Mouse (Mus musculus) kidney, embryonic 15.5 days (tissue): ENCODE data around the gene Cnksr1. TPM values are rescaled to one million over a fixed set of nuclear protein-coding genes. Genes with fewer than 3 reads are reported as not detected.
A peak's percentile ranks its signal among the peaks of the same experiment; 100 is the strongest.

Source experiments
- ATAC-seq: fragments of 200-750 bp; cut with Nextera tagmentation; replicated peaks from 2 replicates; pipeline ENCODE4 v1.8.0; 2017; ENCODE audit warnings: moderate TSS enrichment; ENCODE audit not compliant: low FRiP score
- H3K27ac ChIP-seq: fragments of 300-500 bp; sonication (generic); 2 replicates; pipeline ENCODE4 v1.5.1; 2015; ENCODE audit warnings: mild to moderate bottlenecking, inconsistent platforms
- H3K27me3 ChIP-seq: fragments of 300-500 bp; sonication (generic); 2 replicates; pipeline ENCODE4 v1.6.1; 2015; ENCODE audit warnings: inconsistent platforms
- H3K36me3 ChIP-seq: fragments of 300-500 bp; sonication (generic); 2 replicates; pipeline ENCODE4 v1.6.1; 2015; ENCODE audit warnings: inconsistent platforms
- H3K4me1 ChIP-seq: fragments of 300-500 bp; sonication (generic); 2 replicates; pipeline ENCODE4 v1.6.1; 2015; ENCODE audit warnings: inconsistent platforms
- H3K4me2 ChIP-seq: fragments of 300-500 bp; sonication (generic); 2 replicates; pipeline ENCODE4 v1.6.1; 2015; ENCODE audit warnings: moderate library complexity, mild to moderate bottlenecking, inconsistent platforms
- H3K4me3 ChIP-seq: fragments of 300-500 bp; sonication (generic); replicated peaks from 2 replicates; pipeline ENCODE4 v1.5.1; 2015; ENCODE audit warnings: mild to moderate bottlenecking, inconsistent platforms
- H3K9ac ChIP-seq: fragments of 300-500 bp; sonication (generic); 2 replicates; pipeline ENCODE4 v1.6.1; 2015; ENCODE audit warnings: mild to moderate bottlenecking, inconsistent platforms
- H3K9me3 ChIP-seq: fragments of 300-500 bp; sonication (generic); replicated peaks from 2 replicates; pipeline ENCODE4 v1.6.1; 2016; ENCODE audit warnings: inconsistent platforms
- WGBS: fragments of 180-500 bp; shearing (Covaris S2); methylation state at CpG from one replicate; pipeline ENCODE4 v1.1.7; 2015; ENCODE audit warnings: mixed read lengths; 5-methylcytosine and 5-hydroxymethylcytosine counted together
- polyA plus RNA-seq: library from polyadenylated mRNA; unstranded; fragments of >200 nt; fragmentation: Nextera tagmentation; extraction: Ambion mirVana; gene quantifications from 2 replicates; pipeline ENCODE4 v1.2.1, GENCODE M21; 2015

Gene Cnksr1
- polyA plus RNA-seq, 1 experiment from 2014 or later = 8.3 TPM

DNA sequence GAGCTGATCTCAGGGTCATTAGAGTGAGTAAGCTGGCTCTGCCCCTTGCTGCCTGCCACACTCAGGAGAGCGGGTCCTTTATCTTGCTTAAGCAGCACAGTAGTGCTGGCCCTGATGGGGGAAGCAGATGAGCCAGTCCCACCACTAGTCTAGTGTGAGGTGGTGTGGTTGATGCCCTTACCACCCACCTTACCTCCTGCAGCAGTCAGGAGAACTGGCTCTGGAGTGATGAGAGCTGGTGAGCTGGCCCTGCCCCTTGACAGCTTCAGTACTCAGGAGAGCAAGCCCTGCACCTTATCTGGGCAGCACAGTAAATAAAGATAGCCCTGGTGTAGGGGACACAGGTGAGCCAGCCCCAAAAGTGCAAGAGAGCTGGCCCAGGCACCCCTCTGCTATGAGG, 57.1 kb downstream of the Cnksr1 start:
- 92% methylated on average over 1 of the region's 1 CpGs for WGBS
- Histone ChIP-seq H3K27ac (no peak overlapping the region), H3K4me1 (peaks cover 9% of the 10 kb centered on the region), H3K4me3 (no peak overlapping the region), H3K9ac (no peak overlapping the region), H3K4me2 (no peak overlapping the region), H3K9me3 (no peaks in the 10 kb centered on the region), H3K27me3 (no peaks in the 10 kb centered on the region), H3K36me3 (no peaks in the 10 kb centered on the region)
- peak; percentile 54; the same call in 1 of the 2 replicates for ATAC-seq

Other genes with a start within 250 kb of the Cnksr1 start
- gene Dhdds, start 237.5 kb downstream of the Cnksr1 start, polyA plus RNA-seq = 47.4 and 48.4 TPM in 2 replicates
- gene Lin28a, start 219.6 kb downstream of the Cnksr1 start, polyA plus RNA-seq = 0.17 and 0.18 TPM in 2 replicates
- gene Zfp683, start 184.6 kb downstream of the Cnksr1 start, polyA plus RNA-seq = not detected in 2 replicates
- gene Crybg2, start 177.6 kb downstream of the Cnksr1 start, polyA plus RNA-seq = 3.9 and 4.4 TPM in 2 replicates
- 12.0 and 12.2 TPM in 2 replicates for gene Cd52, start 143.3 kb downstream of the Cnksr1 start, polyA plus RNA-seq
- 10.5 and 11.1 TPM in 2 replicates for gene Ubxn11, start 135.8 kb downstream of the Cnksr1 start, polyA plus RNA-seq
- 395 and 412 TPM in 2 replicates for gene Sh3bgrl3, start 109.6 kb downstream of the Cnksr1 start, polyA plus RNA-seq
- gene Cep85, start 51.3 kb downstream of the Cnksr1 start, polyA plus RNA-seq = 106 and 125 TPM in 2 replicates
- 0.24 and 0.30 TPM in 2 replicates for gene Gm7534, start 35.4 kb downstream of the Cnksr1 start, polyA plus RNA-seq
- gene Catsper4, start 11.0 kb downstream of the Cnksr1 start, polyA plus RNA-seq = 0.30 and 0.55 TPM in 2 replicates
- gene E130218I03Rik, start 5.3 kb upstream of the Cnksr1 start, polyA plus RNA-seq = 0.26 and 0.68 TPM in 2 replicates
- gene Zfp593, start 7.2 kb upstream of the Cnksr1 start, polyA plus RNA-seq = 15.6 and 15.8 TPM in 2 replicates
- not detected in 2 replicates for gene Gm30191, start 8.5 kb upstream of the Cnksr1 start, polyA plus RNA-seq
- gene Grrp1, start 15.7 kb upstream of the Cnksr1 start, polyA plus RNA-seq = 10.6 and 12.1 TPM in 2 replicates
- 21.6 TPM in 2 replicates for gene Pdik1l, start 49.5 kb upstream of the Cnksr1 start, polyA plus RNA-seq
- 3.7 and 4.4 TPM in 2 replicates for gene Trim63, start 76.7 kb upstream of the Cnksr1 start, polyA plus RNA-seq
- gene Slc30a2, start 104.8 kb upstream of the Cnksr1 start, polyA plus RNA-seq = 0.73 and 1.1 TPM in 2 replicates
- 0.33 and 0.53 TPM in 2 replicates for gene Extl1, start 145.5 kb upstream of the Cnksr1 start, polyA plus RNA-seq
- 14.0 and 15.7 TPM in 2 replicates for gene Pafah2, start 157.9 kb upstream of the Cnksr1 start, polyA plus RNA-seq
- gene Stmn1, start 229.9 kb upstream of the Cnksr1 start, polyA plus RNA-seq = 1,708 and 1,728 TPM in 2 replicates